Mouse (Mus musculus): Measurements from ENCODE around the gene Elp5. TPM values are rescaled to one million over a fixed set of nuclear protein-coding genes. Genes with fewer than 3 reads are reported as not detected.

The Elp5 gene
- 35.0 TPM for total RNA-seq (2023)

DNA sequence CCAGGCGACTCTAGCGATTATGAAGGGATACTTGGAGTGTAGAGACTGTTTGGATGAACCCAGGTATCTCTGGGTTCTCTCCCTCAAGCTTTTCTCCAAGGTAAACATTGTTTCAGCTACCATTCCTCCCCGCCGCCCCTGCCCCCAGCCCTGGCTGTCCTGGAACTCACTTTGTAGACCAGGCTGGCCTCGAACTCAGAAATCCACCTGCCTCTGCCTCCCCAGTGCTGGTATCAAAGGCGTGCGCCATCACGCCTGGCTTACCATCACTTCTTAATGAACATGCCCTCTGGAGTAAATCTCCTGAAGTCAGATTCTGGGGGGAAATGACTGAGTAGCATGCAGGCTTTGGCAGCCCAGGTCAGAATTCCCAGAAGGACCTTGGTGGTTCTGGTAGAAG lies at the start of gene Elp5:
Gene Elp5, minus strand, starts transcription at position 293 of the 400 bp plus-strand sequence.

DNA sequence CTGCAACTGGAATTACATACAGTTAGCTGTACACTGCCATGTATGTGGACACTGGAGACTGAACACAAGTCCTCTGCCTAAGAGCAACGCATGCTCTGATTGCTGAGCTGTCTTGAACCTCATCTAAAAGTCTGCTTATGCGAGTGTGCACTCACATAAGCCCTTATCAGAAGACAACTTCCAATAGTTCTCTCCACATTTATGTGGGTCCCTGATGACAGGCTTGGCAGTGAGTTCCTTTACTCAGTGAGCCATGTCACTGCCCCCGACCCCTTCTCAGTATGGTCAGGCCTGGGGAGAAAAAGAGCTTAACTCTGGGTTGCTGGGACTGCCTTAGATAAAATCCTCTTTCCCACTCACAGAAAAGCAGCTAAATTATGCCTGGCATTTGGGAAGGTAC lies 34.4 kb upstream of the Elp5 start, which contains the start of gene Dlg4:
Gene Dlg4, plus strand, starts transcription at position 274 of the 400 bp plus-strand sequence.

GRCm38 (mm10) chr11:70014880-70015558 lies 32.7 kb upstream of the Elp5 start, which contains the start of gene Acadvl:
Gene Acadvl (minus strand): TSS chr11:70015411.

DNA sequence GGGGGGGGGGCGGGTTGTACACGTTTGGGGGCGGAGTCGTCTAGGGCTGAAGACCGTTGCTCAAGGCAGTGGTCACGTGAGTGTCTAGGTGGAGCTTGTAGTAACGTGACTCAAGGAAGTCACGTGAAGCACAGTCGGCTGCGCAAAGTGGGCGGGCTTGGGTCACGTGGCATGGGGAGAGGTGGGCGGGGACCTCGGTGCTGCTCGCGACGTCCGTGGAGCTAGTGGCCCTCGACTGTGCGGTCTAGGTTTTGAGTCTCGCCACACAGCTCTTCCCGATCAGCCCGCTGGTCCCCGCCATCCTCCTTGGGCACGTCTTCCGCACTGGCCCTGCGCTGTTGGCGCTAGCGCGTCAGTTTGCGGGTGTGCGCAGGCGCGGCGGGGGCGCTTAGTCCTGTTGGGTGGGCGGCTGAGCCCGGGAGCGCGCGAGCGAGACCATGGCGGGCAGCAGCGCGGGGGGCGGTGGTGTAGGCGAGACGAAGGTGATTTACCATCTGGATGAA lies 18.1 kb upstream of the Elp5 start, which contains the start of gene Dvl2:
Gene Dvl2, plus strand, starts transcription at position 200 of the 503 bp plus-strand sequence.

GRCm38 (mm10) chr11:69995391-69995960 lies 13.2 kb upstream of the Elp5 start, which contains the start of gene Phf23:
Gene Phf23 (plus strand): TSS chr11:69995777.

GRCm38 (mm10) chr11:69990850-69991691 lies 8.8 kb upstream of the Elp5 start, which contains the start of gene Gabarap:
Gene Gabarap (plus strand): TSS chr11:69991143.

DNA sequence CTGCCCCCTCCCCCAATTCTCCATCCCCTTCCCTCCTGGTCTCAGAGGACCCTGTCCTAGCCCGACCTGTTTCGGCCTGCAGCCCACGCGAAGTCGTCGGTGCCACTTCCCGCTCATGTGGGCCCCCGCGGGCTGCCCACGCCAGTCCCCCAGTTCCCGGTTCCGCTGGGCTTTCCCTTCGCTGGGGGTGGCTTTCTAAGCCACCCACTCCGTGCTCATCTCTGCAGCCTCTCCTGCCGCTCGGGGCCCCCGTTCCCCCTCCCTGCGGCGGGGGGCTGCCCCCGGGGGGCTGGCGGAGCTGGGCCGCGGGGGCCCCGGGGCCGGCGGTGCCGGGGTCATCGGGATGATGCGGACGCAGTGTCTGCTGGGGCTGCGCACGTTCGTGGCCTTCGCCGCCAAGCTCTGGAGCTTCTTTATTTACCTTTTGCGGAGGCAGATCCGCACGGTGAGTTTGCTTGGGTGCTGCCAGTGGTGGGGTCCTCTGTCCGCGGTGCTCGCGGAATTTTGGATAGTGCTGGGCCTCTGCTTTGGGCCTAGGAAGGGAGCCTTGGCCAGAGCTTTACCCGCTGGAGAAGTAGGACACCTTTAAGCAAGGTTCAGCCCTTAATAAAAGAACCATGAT lies 1.1 kb downstream of the Elp5 start, which contains the start of gene Ctdnep1:
Gene Ctdnep1, plus strand, starts transcription at position 16 of the 622 bp plus-strand sequence.

GRCm38 (mm10) chr11:69964650-69965270 lies 17.6 kb downstream of the Elp5 start, which contains the start of gene Cldn7:
Gene Cldn7 (plus strand): TSS chr11:69964779.

DNA sequence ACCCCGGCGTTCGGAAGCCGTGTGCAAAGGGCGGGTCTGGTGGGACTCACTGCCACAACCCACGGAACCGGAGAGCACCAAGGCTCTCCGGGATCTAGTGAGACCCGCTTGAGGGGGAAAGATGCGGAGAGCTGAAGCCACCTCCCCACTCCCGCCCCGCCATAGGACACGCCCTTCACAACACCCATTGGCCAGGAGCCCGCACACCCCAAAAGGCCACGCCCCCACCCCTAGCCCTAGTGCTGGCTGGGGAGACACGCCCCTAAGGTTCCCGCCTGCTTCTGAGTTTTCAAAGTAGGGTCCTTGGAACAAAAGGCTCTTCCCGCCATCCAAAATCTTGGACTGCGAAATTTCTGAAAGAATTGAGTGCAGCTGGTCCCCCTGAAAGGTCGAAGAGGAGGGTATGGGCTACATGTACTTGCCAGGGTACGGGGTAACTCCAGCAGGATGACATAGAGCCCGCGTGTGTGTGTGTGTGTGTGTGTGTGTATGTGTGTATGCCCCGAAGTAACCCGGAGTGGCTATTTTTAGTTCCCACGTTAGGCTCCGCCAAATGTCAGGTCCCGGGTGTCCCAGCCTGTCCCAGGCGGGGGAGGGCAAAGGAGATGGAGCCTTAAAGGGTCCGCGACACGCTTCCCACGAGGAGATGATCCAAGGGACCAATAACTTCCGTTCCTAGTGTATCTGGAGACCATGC lies 34.1 kb downstream of the Elp5 start, which contains the start of gene Slc2a4:
Gene Slc2a4, minus strand, starts transcription at position 123 of the 697 bp plus-strand sequence.

GRCm38 (mm10) chr11:69935137-69935879 lies 47.0 kb downstream of the Elp5 start, which contains the start of gene Ybx2:
Gene Ybx2 (plus strand): TSS chr11:69935796.

DNA sequence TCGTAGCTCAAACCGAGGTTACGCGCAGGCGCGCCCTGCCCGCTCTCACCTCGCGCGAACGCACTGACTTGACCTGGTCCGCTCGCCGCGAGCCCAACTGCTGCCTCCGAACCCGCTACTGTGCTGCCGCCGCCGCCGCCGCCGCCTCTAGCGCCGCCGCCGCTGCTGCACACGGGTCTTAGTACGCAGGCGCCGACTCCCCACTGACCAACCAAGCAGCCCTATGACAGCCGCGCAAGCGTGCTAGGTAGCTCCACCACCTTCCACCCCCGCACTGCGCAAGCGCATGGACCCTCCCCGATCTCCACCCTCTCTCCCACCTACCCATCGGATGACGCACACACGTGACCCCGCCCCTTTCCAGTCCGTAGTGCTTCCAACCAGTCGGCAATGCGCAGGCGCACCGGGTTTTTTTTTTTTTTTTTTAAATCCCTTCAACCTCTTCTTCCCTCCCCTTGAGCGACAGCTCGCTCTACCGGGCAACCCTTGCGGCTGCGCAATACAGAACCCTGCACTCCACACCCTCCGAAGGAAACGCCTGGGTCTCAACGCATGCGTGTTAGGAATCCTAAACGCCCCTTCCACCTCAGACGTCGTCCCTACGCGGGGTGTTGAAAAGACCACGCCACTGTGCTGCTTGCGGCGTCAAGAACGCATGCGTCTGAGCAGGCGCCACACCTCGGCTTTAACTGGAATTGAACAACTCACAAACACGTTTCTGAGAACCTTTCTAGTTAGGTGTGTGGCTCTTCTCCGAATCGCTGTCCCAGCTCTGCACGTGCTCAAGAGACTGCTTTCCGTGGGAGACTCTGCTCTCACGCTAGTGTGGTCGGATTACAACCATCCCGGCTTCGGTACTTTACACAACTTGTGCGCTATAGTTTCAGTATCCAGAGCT lies 61.0 kb downstream of the Elp5 start, which contains the start of gene Eif5a:
Gene Eif5a, minus strand, starts transcription at position 845 of the 898 bp plus-strand sequence.

Other genes with a start within 250 kb of the Elp5 start
- 169 TPM for gene Polr2a, start 223.9 kb downstream of the Elp5 start, total RNA-seq (2023)
- gene Slc35g3, start 220.5 kb downstream of the Elp5 start, total RNA-seq (2023), result not detected
- 52.5 TPM for gene Zbtb4, start 216.6 kb downstream of the Elp5 start, total RNA-seq (2023)
- 1.9 TPM for gene Chrnb1, start 186.6 kb downstream of the Elp5 start, total RNA-seq (2023)
- not detected for gene Fgf11, start 180.7 kb downstream of the Elp5 start, total RNA-seq (2023)
- gene Tmem102, start 176.9 kb downstream of the Elp5 start, total RNA-seq (2023), result not detected
- not detected for gene Gm39566, start 167.2 kb downstream of the Elp5 start, total RNA-seq (2023)
- gene Spem2, start 164.1 kb downstream of the Elp5 start, total RNA-seq (2023), result not detected
- not detected for gene Spem1, start 160.3 kb downstream of the Elp5 start, total RNA-seq (2023)
- gene Nlgn2, start 144.7 kb downstream of the Elp5 start, total RNA-seq (2023), result 2.8 TPM
- 14.5 TPM for gene Tmem256, start 144.0 kb downstream of the Elp5 start, total RNA-seq (2023)
- gene Plscr3, start 136.1 kb downstream of the Elp5 start, total RNA-seq (2023), result 10.6 TPM
- gene Tnk1, start 123.8 kb downstream of the Elp5 start, total RNA-seq (2023), result not detected
- gene Tmem95, start 104.5 kb downstream of the Elp5 start, total RNA-seq (2023), result not detected
- gene Kctd11, start 101.1 kb downstream of the Elp5 start, total RNA-seq (2023), result 1.00 TPM
- 384 TPM for gene Acap1, start 87.0 kb downstream of the Elp5 start, total RNA-seq (2023)
- gene 2810408A11Rik, start 81.5 kb downstream of the Elp5 start, total RNA-seq (2023), result 1.1 TPM
- 46.9 TPM for gene Neurl4, start 81.4 kb downstream of the Elp5 start, total RNA-seq (2023)
- 146 TPM for gene Gps2, start 68.6 kb downstream of the Elp5 start, total RNA-seq (2023)
- gene Eif5a, start 60.6 kb downstream of the Elp5 start, total RNA-seq (2023), result 275 TPM
- not detected for gene Ybx2, start 46.7 kb downstream of the Elp5 start, total RNA-seq (2023)
- 0.62 TPM for gene Slc2a4, start 34.3 kb downstream of the Elp5 start, total RNA-seq (2023)
- not detected for gene Cldn7, start 17.7 kb downstream of the Elp5 start, total RNA-seq (2023)
- gene Ctdnep1, start 1.4 kb downstream of the Elp5 start, total RNA-seq (2023), result 69.6 TPM
- gene Gabarap, start 8.6 kb upstream of the Elp5 start, total RNA-seq (2023), result 187 TPM
- gene Phf23, start 13.3 kb upstream of the Elp5 start, total RNA-seq (2023), result 50.0 TPM
- 26.9 TPM for gene Dvl2, start 18.1 kb upstream of the Elp5 start, total RNA-seq (2023)
- 57.5 TPM for gene Acadvl, start 32.9 kb upstream of the Elp5 start, total RNA-seq (2023)
- gene Dlg4, start 34.4 kb upstream of the Elp5 start, total RNA-seq (2023), result 38.6 TPM
- gene Asgr1, start 71.6 kb upstream of the Elp5 start, total RNA-seq (2023), result not detected
- not detected for gene Asgr2, start 110.1 kb upstream of the Elp5 start, total RNA-seq (2023)
- gene Mgl2, start 147.8 kb upstream of the Elp5 start, total RNA-seq (2023), result not detected
- gene Clec10a, start 173.7 kb upstream of the Elp5 start, total RNA-seq (2023), result 1.5 TPM
- gene Slc16a11, start 230.2 kb upstream of the Elp5 start, total RNA-seq (2023), result not detected
- gene Slc16a13, start 238.5 kb upstream of the Elp5 start, total RNA-seq (2023), result 1.8 TPM
- gene Bcl6b, start 247.3 kb upstream of the Elp5 start, total RNA-seq (2023), result 0.21 TPM